Mouse (Mus musculus) testis, adult 2 months (tissue): Measurements from ENCODE around the gene Vmn1r183.

Source experiments
- CTCF ChIP-seq: fragments of 200-500 bp; IDR thresholded peaks from 2 replicates; pipeline ENCODE4 v1.5.1; 2012; ENCODE audit warnings: low read depth, mild to moderate bottlenecking, inconsistent platforms, low read length, moderate library complexity; ENCODE audit not compliant: control insufficient read depth, insufficient read depth, insufficient replicate concordance
- POLR2A ChIP-seq: fragments of 200-500 bp; IDR thresholded peaks from 2 replicates; pipeline ENCODE4 v1.6.1; 2012; ENCODE audit warnings: low read depth, mild to moderate bottlenecking, inconsistent platforms, low read length, moderate library complexity; ENCODE audit not compliant: control insufficient read depth

DNA sequence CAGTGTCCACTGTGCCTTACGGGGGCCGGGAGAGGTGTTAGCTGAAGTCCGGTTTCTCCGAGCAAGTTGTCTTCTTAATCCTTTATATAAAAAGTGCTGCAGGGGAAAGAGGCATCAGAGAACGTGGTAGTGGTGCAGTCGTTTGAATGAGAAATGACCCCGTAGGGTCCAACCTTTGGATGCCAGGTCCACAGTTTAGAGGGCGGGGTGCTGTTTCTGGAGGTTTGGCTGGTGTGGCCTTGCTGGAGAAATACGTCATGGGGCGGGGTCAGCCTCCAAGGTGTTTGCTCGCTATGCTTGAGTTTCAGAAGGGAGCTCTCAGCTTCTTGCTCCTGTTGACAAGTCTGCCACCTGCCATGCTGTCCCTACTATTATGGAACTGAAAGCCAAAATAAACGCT is 59.9 kb downstream of the Vmn1r183 start:
- no peak for TF ChIP-seq CTCF
- TF ChIP-seq POLR2A: no peak
